9 mouse cellular contexts compared by ENCODE assay signal in the genomic region with DNA sequence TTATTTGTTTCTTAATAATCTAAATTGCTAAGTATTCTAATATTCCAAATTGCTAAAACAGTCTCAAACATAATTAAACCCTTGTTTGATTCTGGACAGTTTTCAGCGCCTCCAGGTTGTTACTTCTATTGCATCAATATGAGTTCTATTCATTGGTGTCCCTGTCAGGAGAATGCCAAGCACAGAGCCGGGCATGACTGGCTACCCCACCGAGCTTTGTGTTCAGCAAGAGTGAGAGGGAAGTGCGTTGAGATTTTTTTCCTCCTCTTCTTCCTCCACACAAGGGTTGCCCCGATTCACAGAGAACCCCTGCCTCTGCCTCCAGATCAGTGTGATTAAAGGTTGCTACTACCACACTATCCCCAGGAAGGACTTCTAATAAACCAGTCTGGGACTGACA. TPM values are rescaled to one million over a fixed set of nuclear protein-coding genes. Genes with fewer than 3 reads are reported as not detected.
DNase-seq lines count a peak whose midpoint lies in the region; ATAC-seq and TF ChIP-seq lines count a peak whose summit lies in the region.
"Had no signal": no experiment of that assay in that cellular context is flagged by ENCODE, and none has a peak within 500 bp of the region (broad histone marks: within the 10 kb centered on the region; RNA-seq: fewer than 3 reads in every experiment).

No protein-coding gene starts in this region.

- TF ChIP-seq CTCF in heart, postnatal 0 days (IDR thresholded peaks at IDR 0.05; ENCODE audit: low read depth): no peak
- no peak for TF ChIP-seq CTCF in forebrain, postnatal 0 days (IDR thresholded peaks at IDR 0.05; ENCODE audit: low read depth)

- no peaks in the 10 kb centered on the region for H3K9me3 ChIP-seq in heart, postnatal 0 days (replicated peaks; ENCODE audit: control insufficient read depth, low read length)
- no peaks in the 10 kb centered on the region for H3K9me3 ChIP-seq in forebrain, postnatal 0 days (ENCODE audit: low read length)
- H3K9me3 ChIP-seq in midbrain, embryonic 13.5 days: no peaks in the 10 kb centered on the region
- H3K9me3 ChIP-seq: liver, embryonic 12.5 days had no signal

- peaks cover 49% of the 10 kb centered on the region for H3K4me1 ChIP-seq in heart, postnatal 0 days (ENCODE audit: control insufficient read depth, insufficient read depth)
- peaks cover 2% of the 10 kb centered on the region; the same call in 1 of the 2 replicates for H3K4me1 ChIP-seq in forebrain, postnatal 0 days (ENCODE audit: insufficient read depth)
- H3K4me1 ChIP-seq in midbrain, embryonic 13.5 days (replicated peaks): peaks cover 56% of the 10 kb centered on the region

- DNase-seq in heart, postnatal 0 days (ENCODE audit: low spot score): no peak
- DNase-seq in heart, postnatal 36 days: no peak
- peak; percentile 18 for DNase-seq in forebrain, postnatal 0 days
- no peak for DNase-seq in frontal cortex, postnatal 36 days (ENCODE audit: low spot score in 2 of 2)
- no peak for DNase-seq in layer of hippocampus, postnatal 10 days (ENCODE audit: low spot score in 2 of 2)
- no peak for DNase-seq in retina, embryonic 14.5 days (ENCODE audit: low spot score)

- H3K27ac ChIP-seq in heart, postnatal 0 days (ENCODE audit: low read depth): peak overlapping the region; percentile 96
- H3K27ac ChIP-seq in forebrain, postnatal 0 days (ENCODE audit: low read depth, low read length): 0 out of 2 replicates have a peak overlapping the region, but pooled peaks have one; percentile 30
- H3K27ac ChIP-seq in midbrain, embryonic 13.5 days: peak overlapping the region; percentile 30; the same call in 1 of the 2 replicates

- 31% methylated on average over 5 of the region's 5 CpGs for WGBS in heart, postnatal 0 days
- WGBS in forebrain, postnatal 0 days: 5% methylated on average over 5 of the region's 5 CpGs
- 7% methylated on average over 5 of the region's 5 CpGs for WGBS in midbrain, embryonic 13.5 days

- no peak for TF ChIP-seq EP300 in heart, postnatal 0 days (IDR thresholded peaks at IDR 0.05; ENCODE audit: low read depth)

- intact Hi-C loops in heart, postnatal 36 days (cut with DNase I): loop anchor here (5.0 kb wide), 1 partner anchor 275 kb away; no protein-coding TSS in a partner anchor

- no peaks in the 10 kb centered on the region for H3K36me3 ChIP-seq in heart, postnatal 0 days (replicated peaks; ENCODE audit: control insufficient read depth, insufficient read depth, low read length)
- no peaks in the 10 kb centered on the region for H3K36me3 ChIP-seq in forebrain, postnatal 0 days (ENCODE audit: insufficient read depth)
- no peaks in the 10 kb centered on the region for H3K36me3 ChIP-seq in midbrain, embryonic 13.5 days
- H3K36me3 ChIP-seq: liver, embryonic 12.5 days had no signal

- H3K9ac ChIP-seq in heart, postnatal 0 days (replicated peaks; ENCODE audit: low read depth, low read length): no peak overlapping the region
- H3K9ac ChIP-seq in forebrain, postnatal 0 days: no peak overlapping the region
- no peak overlapping the region for H3K9ac ChIP-seq in midbrain, embryonic 13.5 days (replicated peaks)
- H3K9ac ChIP-seq: liver, embryonic 12.5 days had no signal

- H3K4me2 ChIP-seq in heart, postnatal 0 days (ENCODE audit: low read depth, low read length): peak overlapping the region; percentile 62; the same call in 1 of the 2 replicates
- 0 out of 2 replicates have a peak overlapping the region, but pooled peaks have one; percentile 3 for H3K4me2 ChIP-seq in forebrain, postnatal 0 days (ENCODE audit: low read depth)
- H3K4me2 ChIP-seq in midbrain, embryonic 13.5 days (replicated peaks): peak overlapping the region; percentile 49

- no peaks in the 10 kb centered on the region for H3K27me3 ChIP-seq in heart, postnatal 0 days (ENCODE audit: control insufficient read depth, insufficient read depth, low read length)
- no peaks in the 10 kb centered on the region for H3K27me3 ChIP-seq in forebrain, postnatal 0 days (ENCODE audit: insufficient read depth, low read length)
- H3K27me3 ChIP-seq in midbrain, embryonic 13.5 days: 0 out of 2 replicates have a peak, but pooled peaks cover 3% of the 10 kb centered on the region
- H3K27me3 ChIP-seq: liver, embryonic 12.5 days had no signal

- H3K4me3 ChIP-seq in heart, postnatal 0 days (ENCODE audit: low read depth, low read length): no peak overlapping the region
- H3K4me3 ChIP-seq in forebrain, postnatal 0 days (ENCODE audit: low read depth, low read length): no peak overlapping the region
- no peak overlapping the region for H3K4me3 ChIP-seq in midbrain, embryonic 13.5 days (replicated peaks)
- H3K4me3 ChIP-seq: liver, embryonic 12.5 days had no signal

- ATAC-seq in heart, postnatal 0 days (ENCODE audit: insufficient read depth, low read depth): no peak
- ATAC-seq in common myeloid progenitor, adult 5-6 weeks (replicated peaks; ENCODE audit: low read depth, poor library complexity, severe bottlenecking): peak; percentile 29
- 0 out of 2 replicates have a peak, but pooled peaks have one; percentile 24 for ATAC-seq in forebrain, postnatal 0 days
- ATAC-seq in midbrain, embryonic 13.5 days: peak; percentile 40
- ATAC-seq: liver, embryonic 12.5 days had no signal

RNA-seq across cellular contexts. Expression of a gene that starts 53.5 kb away (rescaled TPM):
- 30.6 and 57.0 TPM in 2 replicates for total RNA-seq in heart, postnatal 0 days (2014; rRNA removed; ENCODE audit: low replicate concordance)
- polyA plus RNA-seq in heart, postnatal 0 days (2015; fragmentation: Nextera tagmentation; extraction: Ambion mirVana): 30.6 and 34.7 TPM in 2 replicates
- total RNA-seq in heart, postnatal 36 days (2021): 10 to 100 TPM; 57.1 to 79.8 TPM
- 25.3 and 34.9 TPM in 2 replicates for total RNA-seq in common myeloid progenitor, adult 5-6 weeks (2017)
- 32.1 and 39.7 TPM in 2 replicates for total RNA-seq in forebrain, postnatal 0 days (2014; rRNA removed)
- polyA plus RNA-seq in forebrain, postnatal 0 days (2015; fragmentation: Nextera tagmentation; extraction: Ambion mirVana): 5.5 and 15.5 TPM in 2 replicates
- polyA plus RNA-seq in midbrain, embryonic 13.5 days (2015; fragmentation: Nextera tagmentation; extraction: Ambion mirVana): 34.6 and 38.2 TPM in 2 replicates
- 10 to 100 TPM; 20.2 to 23.7 TPM for total RNA-seq in layer of hippocampus, postnatal 10 days (2021)

Comparison
In these comparisons a context has a peak if more than half of its experiments do, and no peak if none do; other contexts are left out.
1. H3K27ac ChIP-seq: peak in every context shown above with its lines; median percentile 96 in heart, postnatal 0 days; 30 in forebrain, postnatal 0 days; 30 in midbrain, embryonic 13.5 days.
2. H3K4me2 ChIP-seq: peak in every context shown above with its lines; median percentile 62 in heart, postnatal 0 days; 49 in midbrain, embryonic 13.5 days; 3 in forebrain, postnatal 0 days.